Mouse (Mus musculus) R1 (cell line): ENCODE data around the gene Prkab2.

Source experiments
- DNase-seq: peaks from one replicate; pipeline ENCODE4 v3.0.0-alpha.2; 2018; ENCODE audit warnings: low read depth, low spot score

The Prkab2 gene

DNA sequence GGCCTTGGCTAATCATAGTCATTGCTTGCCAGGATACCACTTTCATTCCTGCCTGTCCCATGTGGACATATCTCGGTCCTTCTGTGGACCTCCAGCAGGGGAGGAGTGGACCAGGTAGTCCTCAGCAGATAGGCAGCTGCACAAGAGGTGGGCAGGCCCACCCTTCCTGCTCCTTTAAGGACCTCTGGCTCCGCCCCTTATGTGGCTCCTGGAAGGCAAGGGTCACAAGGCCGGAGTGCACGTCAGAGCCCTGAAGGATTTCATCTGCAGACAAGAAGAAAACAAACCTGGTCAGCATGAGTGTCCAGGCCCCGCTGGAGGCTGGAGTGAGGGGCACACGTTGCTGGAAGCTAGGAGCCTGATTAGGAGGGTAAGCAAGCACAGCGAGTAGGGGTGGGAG lies 32.6 kb downstream of the Prkab2 start:
- DNase-seq: peak; percentile 19

- no peak for DNase-seq
Measured at GRCm38 (mm10) chr3:97691443-97692017, 33.5 kb downstream of the Prkab2 start.

GRCm38 (mm10) chr3:97693806-97694205 lies 35.8 kb downstream of the Prkab2 start:
- no peak for DNase-seq

DNA sequence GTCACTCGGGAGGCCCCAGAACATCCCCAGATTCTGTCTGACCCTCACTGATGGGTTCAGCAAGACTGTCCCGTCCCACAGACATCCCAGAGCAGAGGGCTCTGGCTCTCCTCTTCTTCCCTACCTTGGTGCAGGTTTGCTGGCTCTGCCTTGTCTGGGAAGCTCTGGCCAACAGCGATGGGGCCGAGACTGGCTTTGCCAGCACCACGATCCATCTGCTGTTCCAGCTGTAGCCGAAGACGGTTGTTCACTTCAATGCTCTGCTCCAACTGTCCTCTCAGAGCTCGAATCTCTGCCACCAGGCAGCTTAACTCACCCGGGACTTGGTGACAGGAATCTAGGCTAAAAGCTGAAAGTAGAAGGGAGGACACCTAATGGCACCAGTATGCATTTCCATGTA lies 38.9 kb downstream of the Prkab2 start:
- no peak for DNase-seq

DNA sequence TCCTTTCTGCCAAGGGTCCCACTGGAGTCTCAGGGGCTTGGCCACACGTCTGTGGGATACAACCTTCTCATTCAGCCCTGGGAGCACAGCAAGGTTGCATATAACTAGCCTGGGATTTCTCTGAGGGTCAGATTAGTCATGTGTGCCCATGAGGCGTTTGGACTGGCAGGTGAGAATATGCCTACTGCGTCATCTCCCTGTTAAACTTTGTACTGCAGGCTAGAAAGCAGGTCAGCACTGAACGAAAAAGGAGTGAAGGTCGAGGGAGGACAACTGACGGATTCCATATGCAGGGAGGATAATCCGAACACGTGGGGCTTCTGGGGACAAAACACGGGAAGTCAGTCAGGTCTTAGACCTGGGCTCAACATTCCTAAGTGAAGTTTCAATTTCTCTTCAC lies 39.3 kb downstream of the Prkab2 start:
- no peak for DNase-seq

- DNase-seq: no peak
Measured at GRCm38 (mm10) chr3:97699061-97699460, 41.1 kb downstream of the Prkab2 start.

DNA sequence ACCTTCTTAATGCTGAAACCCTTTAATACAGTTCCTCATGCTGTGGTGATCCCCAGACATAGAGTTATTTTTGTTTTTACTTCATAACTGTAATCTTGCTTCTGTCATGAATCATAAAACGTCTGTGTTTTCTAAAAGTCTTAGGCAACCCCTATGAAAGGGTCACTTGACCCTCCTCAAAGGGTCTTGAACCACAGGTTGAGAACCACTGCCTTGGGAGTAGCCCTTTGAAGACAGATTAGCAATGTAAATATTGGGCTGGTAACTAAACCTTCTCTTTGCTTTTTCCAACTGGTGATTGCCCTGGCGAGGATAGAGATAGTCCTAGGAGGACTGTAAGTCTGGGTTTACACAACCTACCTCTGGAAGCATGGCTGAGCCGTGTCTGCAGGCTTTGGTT lies 43.2 kb downstream of the Prkab2 start:
- no peak for DNase-seq

DNA sequence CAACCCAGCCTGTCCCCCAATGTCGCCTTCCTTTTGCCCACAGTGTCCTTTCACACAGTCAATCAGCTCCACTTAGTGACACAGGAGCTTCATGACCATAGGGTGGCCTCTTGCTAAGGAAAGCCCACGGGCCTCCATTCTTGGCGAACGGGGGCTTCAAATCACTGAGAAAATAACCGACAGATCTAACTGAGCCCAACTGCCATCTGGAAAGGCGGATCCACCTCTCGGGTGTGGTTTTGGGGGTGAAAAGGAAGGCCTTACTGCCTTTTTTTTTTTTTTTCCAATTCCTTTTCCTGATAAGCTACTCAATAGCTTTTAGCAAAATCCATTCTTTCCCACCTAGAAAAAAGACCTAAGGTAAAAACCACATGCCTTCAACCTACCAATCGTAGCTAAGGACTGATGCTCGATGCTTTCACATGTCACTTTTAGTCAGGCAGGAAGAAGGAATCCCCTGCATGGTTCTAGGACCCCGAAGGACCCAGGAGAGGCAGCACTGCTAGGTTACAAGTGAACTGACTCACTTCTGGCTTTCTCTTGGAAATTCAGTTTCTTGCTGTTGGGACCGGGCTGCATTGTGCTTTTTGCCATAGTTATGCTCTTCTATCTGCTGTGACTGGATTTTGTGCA lies 44.6 kb downstream of the Prkab2 start:
- DNase-seq: no peak

GRCm38 (mm10) chr3:97705508-97705907 lies 47.5 kb downstream of the Prkab2 start:
- DNase-seq: no peak

DNA sequence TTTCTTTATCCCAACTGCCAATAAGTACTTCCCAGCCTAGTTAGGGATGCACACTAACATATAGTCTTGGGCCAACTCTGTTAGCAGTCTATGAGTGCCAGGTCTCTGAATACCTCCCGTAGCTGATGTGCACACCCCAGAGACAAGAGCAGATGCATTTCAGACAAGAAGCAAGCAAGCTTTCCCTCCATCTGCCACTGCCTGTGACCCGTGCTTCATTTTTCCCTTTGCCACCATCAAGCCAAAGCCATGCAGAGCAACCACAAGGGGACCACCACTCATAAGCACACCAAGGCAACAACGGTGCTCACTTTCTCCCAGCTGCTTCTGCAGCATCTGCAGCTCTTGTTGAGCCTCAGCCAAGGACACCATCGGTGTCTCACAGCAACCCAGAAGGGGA lies 48.6 kb downstream of the Prkab2 start:
- no peak for DNase-seq

GRCm38 (mm10) chr3:97710134-97710533 lies 52.1 kb downstream of the Prkab2 start:
- peak; percentile 8 for DNase-seq

DNA sequence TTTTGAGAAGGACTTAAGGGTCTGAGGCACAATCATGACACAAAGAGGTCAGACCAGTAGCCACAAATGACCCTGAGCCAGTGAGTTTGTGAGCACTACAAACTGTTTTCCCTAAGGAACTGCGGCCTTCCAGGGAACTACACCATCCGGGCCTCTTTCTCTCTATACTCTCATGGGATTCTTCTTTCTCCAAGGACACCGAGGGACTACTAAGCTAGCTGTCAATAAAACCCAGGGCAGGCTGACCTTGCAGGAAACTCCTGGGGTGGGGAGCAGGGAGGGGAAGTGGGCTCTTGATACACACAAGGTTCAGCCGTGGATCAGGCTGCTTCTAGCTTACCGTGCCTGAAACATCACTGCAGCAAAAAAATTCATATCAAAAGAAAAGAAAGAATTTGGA lies 52.9 kb downstream of the Prkab2 start:
- no peak for DNase-seq

GRCm38 (mm10) chr3:97715922-97716321 lies 57.9 kb downstream of the Prkab2 start:
- no peak for DNase-seq

- DNase-seq: no peak
Measured at GRCm38 (mm10) chr3:97719116-97719515, 61.1 kb downstream of the Prkab2 start.
